Mouse (Mus musculus): ENCODE measurements around the gene Naa80. TPM values are rescaled to one million over a fixed set of nuclear protein-coding genes. Genes with fewer than 3 reads are reported as not detected.
A peak's percentile ranks its signal among the peaks of the same experiment; 100 is the strongest.

Gene Naa80
- polyA plus RNA-seq (2012; ENCODE audit: insufficient read depth, low replicate concordance), result 63.3 and 72.4 TPM in 2 replicates

- Histone ChIP-seq H3K4me1 (peaks cover 75% of the 10 kb centered on the region), H3K36me3 (replicated peaks; ENCODE audit: low read length) (peaks cover 21% of the 10 kb centered on the region), H3K27me3 (replicated peaks) (no peaks in the 10 kb centered on the region), H3K4me3 (replicated peaks) (peak within 1 kb of the TSS; percentile 76), H3K9me3 (no peaks in the 10 kb centered on the region)
- TF ChIP-seq GATA1 (IDR thresholded peaks at IDR 0.05; ENCODE audit: borderline replicate concordance, low read length) (no peak), FLI1 (IDR thresholded peaks at IDR 0.05; ENCODE audit: low read length) (no peak)
Measured at GRCm38 (mm10) chr9:107578587-107578986, at the start of gene Naa80. Naa80 (plus strand) TSS chr9:107578887.

GRCm38 (mm10) chr9:107533791-107534407 is 44.8 kb upstream of the Naa80 start, which contains the start of gene Tmem115:
Tmem115 (plus strand) TSS chr9:107533945.
- Histone ChIP-seq H3K9me3 (no peaks in the 10 kb centered on the region), H3K4me3 (replicated peaks) (peak within 1 kb of the TSS; percentile 100), H3K36me3 (replicated peaks; ENCODE audit: low read length) (peaks cover 31% of the 10 kb centered on the region), H3K27me3 (replicated peaks) (peaks cover 7% of the 10 kb centered on the region), H3K4me1 (peaks cover 49% of the 10 kb centered on the region)
- no peak for TF ChIP-seq FLI1 (IDR thresholded peaks at IDR 0.05; ENCODE audit: low read length)
- no peak for TF ChIP-seq GATA1 (IDR thresholded peaks at IDR 0.05; ENCODE audit: borderline replicate concordance, low read length)

- H3K9me3 ChIP-seq, result no peaks in the 10 kb centered on the region
- H3K4me3 ChIP-seq (replicated peaks), result peak overlapping the region; percentile 100
- peaks cover 50% of the 10 kb centered on the region for H3K4me1 ChIP-seq
- peaks cover 7% of the 10 kb centered on the region for H3K27me3 ChIP-seq (replicated peaks)
- peaks cover 38% of the 10 kb centered on the region for H3K36me3 ChIP-seq (replicated peaks; ENCODE audit: low read length)
- no peak for TF ChIP-seq FLI1 (IDR thresholded peaks at IDR 0.05; ENCODE audit: low read length)
- no peak for TF ChIP-seq GATA1 (IDR thresholded peaks at IDR 0.05; ENCODE audit: borderline replicate concordance, low read length)
Measured at GRCm38 (mm10) chr9:107534408-107535202, 44.1 kb upstream of the Naa80 start.

GRCm38 (mm10) chr9:107538231-107538630 is 40.5 kb upstream of the Naa80 start:
- H3K27me3 ChIP-seq (replicated peaks), result no peaks in the 10 kb centered on the region
- H3K9me3 ChIP-seq, result no peaks in the 10 kb centered on the region
- H3K4me1 ChIP-seq, result peaks cover 80% of the 10 kb centered on the region
- peaks cover 49% of the 10 kb centered on the region for H3K36me3 ChIP-seq (replicated peaks; ENCODE audit: low read length)
- H3K4me3 ChIP-seq (replicated peaks), result no peak overlapping the region
- TF ChIP-seq GATA1 (IDR thresholded peaks at IDR 0.05; ENCODE audit: borderline replicate concordance, low read length), result no peak

- Histone ChIP-seq H3K9me3 (no peaks in the 10 kb centered on the region), H3K36me3 (replicated peaks; ENCODE audit: low read length) (peaks cover 53% of the 10 kb centered on the region), H3K4me3 (replicated peaks) (no peak overlapping the region), H3K27me3 (replicated peaks) (no peaks in the 10 kb centered on the region), H3K4me1 (peaks cover 79% of the 10 kb centered on the region)
- TF ChIP-seq FLI1 (IDR thresholded peaks at IDR 0.05; ENCODE audit: low read length) (no peak), GATA1 (IDR thresholded peaks at IDR 0.05; ENCODE audit: borderline replicate concordance, low read length) (no peak)
Measured at GRCm38 (mm10) chr9:107538711-107539110, 40.0 kb upstream of the Naa80 start.

GRCm38 (mm10) chr9:107539940-107540339 is 38.7 kb upstream of the Naa80 start:
- H3K27me3 ChIP-seq (replicated peaks), result no peaks in the 10 kb centered on the region
- TF ChIP-seq FLI1 (IDR thresholded peaks at IDR 0.05; ENCODE audit: low read length) (no peak), GATA1 (IDR thresholded peaks at IDR 0.05; ENCODE audit: borderline replicate concordance, low read length) (no peak)
- no peaks in the 10 kb centered on the region for H3K9me3 ChIP-seq
- peaks cover 74% of the 10 kb centered on the region for H3K4me1 ChIP-seq
- peak overlapping the region; percentile 34 for H3K4me3 ChIP-seq (replicated peaks)
- H3K36me3 ChIP-seq (replicated peaks; ENCODE audit: low read length), result peaks cover 64% of the 10 kb centered on the region

GRCm38 (mm10) chr9:107540420-107540819 is 38.3 kb upstream of the Naa80 start:
- H3K9me3 ChIP-seq, result no peaks in the 10 kb centered on the region
- H3K4me1 ChIP-seq, result peaks cover 74% of the 10 kb centered on the region
- no peak overlapping the region for H3K4me3 ChIP-seq (replicated peaks)
- TF ChIP-seq GATA1 (IDR thresholded peaks at IDR 0.05; ENCODE audit: borderline replicate concordance, low read length) (no peak), FLI1 (IDR thresholded peaks at IDR 0.05; ENCODE audit: low read length) (no peak)
- peaks cover 69% of the 10 kb centered on the region for H3K36me3 ChIP-seq (replicated peaks; ENCODE audit: low read length)
- H3K27me3 ChIP-seq (replicated peaks), result no peaks in the 10 kb centered on the region

GRCm38 (mm10) chr9:107541005-107541404 is 37.7 kb upstream of the Naa80 start:
- peaks cover 74% of the 10 kb centered on the region for H3K4me1 ChIP-seq
- H3K27me3 ChIP-seq (replicated peaks), result no peaks in the 10 kb centered on the region
- no peaks in the 10 kb centered on the region for H3K9me3 ChIP-seq
- TF ChIP-seq GATA1 (IDR thresholded peaks at IDR 0.05; ENCODE audit: borderline replicate concordance, low read length) (no peak), FLI1 (IDR thresholded peaks at IDR 0.05; ENCODE audit: low read length) (no peak)
- H3K36me3 ChIP-seq (replicated peaks; ENCODE audit: low read length), result peaks cover 67% of the 10 kb centered on the region
- peak overlapping the region; percentile 94 for H3K4me3 ChIP-seq (replicated peaks)

- peaks cover 67% of the 10 kb centered on the region for H3K36me3 ChIP-seq (replicated peaks; ENCODE audit: low read length)
- no peaks in the 10 kb centered on the region for H3K27me3 ChIP-seq (replicated peaks)
- peaks cover 74% of the 10 kb centered on the region for H3K4me1 ChIP-seq
- no peaks in the 10 kb centered on the region for H3K9me3 ChIP-seq
- H3K4me3 ChIP-seq (replicated peaks), result peak within 1 kb of the TSS; percentile 94
- no peak for TF ChIP-seq GATA1 (IDR thresholded peaks at IDR 0.05; ENCODE audit: borderline replicate concordance, low read length)
- 0 out of 2 replicates have a peak, but pooled peaks have one; percentile 37 for TF ChIP-seq FLI1 (IDR thresholded peaks at IDR 0.05; ENCODE audit: low read length)
Measured at GRCm38 (mm10) chr9:107541474-107542351, 37.0 kb upstream of the Naa80 start, which contains the start of the genes Cyb561d2 and Nprl2. Cyb561d2 (minus strand) TSS chr9:107542193. Nprl2 (plus strand) TSS chr9:107542226.

Data from megakaryocyte, embryonic 14.5 days (primary cell).